Mouse (Mus musculus): Measurements from ENCODE around the gene Fam227b. TPM values are rescaled to one million over a fixed set of nuclear protein-coding genes. Genes with fewer than 3 reads are reported as not detected.

Gene Fam227b
- polyA plus RNA-seq (2015; fragmentation: Nextera tagmentation; extraction: Ambion mirVana): not detected in 2 replicates

GRCm38 (mm10) chr2:126151855-126152571, at the start of gene Fam227b, which contains the start of gene Dtwd1:
Gene Fam227b (minus strand): TSS chr2:126152004.
Gene Dtwd1 (plus strand): TSS chr2:126152141.
- Histone ChIP-seq H3K27ac (ENCODE audit: low read length) (peak within 1 kb of the TSS; percentile 92), H3K9me3 (replicated peaks; ENCODE audit: control insufficient read depth, low read length) (no peaks in the 10 kb centered on the region), H3K9ac (ENCODE audit: low read depth, low read length) (peak within 1 kb of the TSS; percentile 88), H3K27me3 (ENCODE audit: control insufficient read depth, insufficient read depth, low read depth, low read length) (no peaks in the 10 kb centered on the region), H3K4me3 (ENCODE audit: low read depth, low read length) (peak within 1 kb of the TSS; percentile 88), H3K36me3 (ENCODE audit: control insufficient read depth, insufficient read depth) (peaks cover 3% of the 10 kb centered on the region; the same call in 1 of the 2 replicates), H3K4me1 (ENCODE audit: control insufficient read depth, low read depth, low read length) (peaks cover 14% of the 10 kb centered on the region), H3K4me2 (ENCODE audit: low read depth, low read length) (peak within 1 kb of the TSS; percentile 74)
- ATAC-seq (ENCODE audit: low read depth): peak; percentile 97
- under 1% methylated on average over 57 of the region's 57 CpGs for WGBS (ENCODE audit: insufficient replicate concordance)

DNA sequence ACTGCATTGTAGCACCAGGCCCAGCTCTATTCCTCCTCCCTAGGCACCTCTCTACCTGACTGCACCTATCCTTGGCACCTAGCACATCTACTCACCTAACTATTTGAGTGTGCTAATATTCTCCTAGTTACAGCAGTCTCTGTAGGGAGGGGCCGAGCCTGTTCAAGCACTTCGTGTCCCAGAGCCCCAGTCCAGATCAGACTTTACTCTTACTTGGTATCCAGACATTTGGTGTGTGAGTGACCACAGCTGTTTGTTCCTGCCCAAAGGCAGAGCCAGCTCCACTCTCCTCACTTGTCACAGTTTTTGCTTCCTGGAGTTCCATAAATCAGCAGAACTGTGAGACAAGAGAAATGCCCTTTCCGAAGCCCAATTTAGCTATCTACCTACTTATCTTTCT, 47.2 kb upstream of the Fam227b start:
- H3K27me3 ChIP-seq (ENCODE audit: control insufficient read depth, insufficient read depth, low read depth, low read length): no peaks in the 10 kb centered on the region
- no peak overlapping the region for H3K4me2 ChIP-seq (ENCODE audit: low read depth, low read length)
- H3K4me3 ChIP-seq (ENCODE audit: low read depth, low read length): no peak overlapping the region
- no peak overlapping the region for H3K9ac ChIP-seq (ENCODE audit: low read depth, low read length)
- no peaks in the 10 kb centered on the region for H3K4me1 ChIP-seq (ENCODE audit: control insufficient read depth, low read depth, low read length)
- ATAC-seq (ENCODE audit: low read depth): no peak
- WGBS (ENCODE audit: insufficient replicate concordance): 69% methylated on average over 3 of the region's 3 CpGs
- H3K9me3 ChIP-seq (replicated peaks; ENCODE audit: control insufficient read depth, low read length): no peaks in the 10 kb centered on the region
- no peaks in the 10 kb centered on the region for H3K36me3 ChIP-seq (ENCODE audit: control insufficient read depth, insufficient read depth)
- H3K27ac ChIP-seq (ENCODE audit: low read length): no peak overlapping the region

DNA sequence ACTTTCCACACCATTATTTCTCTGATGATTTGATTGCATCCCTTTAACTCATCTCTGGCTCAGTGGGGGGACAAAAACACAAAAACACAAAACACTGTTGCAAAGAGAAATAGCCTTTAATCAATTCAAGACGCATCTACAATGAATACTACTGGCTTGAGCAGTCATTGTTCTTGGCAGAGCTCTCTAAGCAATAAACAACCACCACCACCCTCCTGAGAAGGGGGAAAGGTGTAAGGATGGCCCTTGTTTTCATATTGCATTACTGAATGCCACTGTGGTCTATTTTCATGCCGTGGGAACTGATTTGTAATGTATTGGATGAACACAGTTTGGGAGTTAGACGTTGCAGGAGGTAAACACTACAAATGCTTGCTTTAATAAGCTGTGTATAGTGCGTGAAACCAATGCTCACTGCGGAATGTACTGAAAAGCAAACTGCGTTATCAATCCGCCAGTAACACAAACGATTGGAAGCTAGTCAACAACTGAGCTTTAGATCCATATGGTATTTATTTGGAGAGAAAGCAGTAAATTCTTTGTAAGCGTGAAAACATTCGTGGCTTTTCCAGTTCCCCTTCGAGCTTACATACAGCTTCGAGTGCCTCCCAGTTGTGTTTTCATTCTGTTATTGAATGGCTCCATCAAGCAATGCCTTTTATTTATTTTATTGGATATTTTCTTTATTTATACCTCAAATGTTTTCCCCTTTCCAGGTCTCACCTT, 44.0 kb upstream of the Fam227b start:
- WGBS (ENCODE audit: insufficient replicate concordance): 70% methylated on average over 12 of the region's 12 CpGs
- H3K9me3 ChIP-seq (replicated peaks; ENCODE audit: control insufficient read depth, low read length): no peaks in the 10 kb centered on the region
- H3K4me3 ChIP-seq (ENCODE audit: low read depth, low read length): no peak overlapping the region
- peaks cover 3% of the 10 kb centered on the region; the same call in 1 of the 2 replicates for H3K4me1 ChIP-seq (ENCODE audit: control insufficient read depth, low read depth, low read length)
- no peaks in the 10 kb centered on the region for H3K27me3 ChIP-seq (ENCODE audit: control insufficient read depth, insufficient read depth, low read depth, low read length)
- H3K4me2 ChIP-seq (ENCODE audit: low read depth, low read length): no peak overlapping the region
- no peaks in the 10 kb centered on the region for H3K36me3 ChIP-seq (ENCODE audit: control insufficient read depth, insufficient read depth)
- no peak overlapping the region for H3K9ac ChIP-seq (ENCODE audit: low read depth, low read length)
- H3K27ac ChIP-seq (ENCODE audit: low read length): no peak overlapping the region
- no peak for ATAC-seq (ENCODE audit: low read depth)

GRCm38 (mm10) chr2:126192129-126192528, 40.3 kb upstream of the Fam227b start:
- Histone ChIP-seq H3K4me1 (ENCODE audit: control insufficient read depth, low read depth, low read length) (peaks cover 3% of the 10 kb centered on the region; the same call in 1 of the 2 replicates), H3K9ac (ENCODE audit: low read depth, low read length) (no peak overlapping the region), H3K36me3 (ENCODE audit: control insufficient read depth, insufficient read depth) (no peaks in the 10 kb centered on the region), H3K9me3 (replicated peaks; ENCODE audit: control insufficient read depth, low read length) (no peaks in the 10 kb centered on the region), H3K27ac (ENCODE audit: low read length) (no peak overlapping the region), H3K27me3 (ENCODE audit: control insufficient read depth, insufficient read depth, low read depth, low read length) (no peaks in the 10 kb centered on the region), H3K4me2 (ENCODE audit: low read depth, low read length) (no peak overlapping the region), H3K4me3 (ENCODE audit: low read depth, low read length) (no peak overlapping the region)
- no peak for ATAC-seq (ENCODE audit: low read depth)
- 59% methylated on average over 2 of the region's 2 CpGs for WGBS (ENCODE audit: insufficient replicate concordance)

- H3K4me2 ChIP-seq (ENCODE audit: low read depth, low read length): no peak overlapping the region
- no peaks in the 10 kb centered on the region for H3K36me3 ChIP-seq (ENCODE audit: control insufficient read depth, insufficient read depth)
- H3K27ac ChIP-seq (ENCODE audit: low read length): no peak overlapping the region
- WGBS (ENCODE audit: insufficient replicate concordance): 58% methylated on average over 4 of the region's 4 CpGs
- no peaks in the 10 kb centered on the region for H3K27me3 ChIP-seq (ENCODE audit: control insufficient read depth, insufficient read depth, low read depth, low read length)
- peaks cover 3% of the 10 kb centered on the region; the same call in 1 of the 2 replicates for H3K4me1 ChIP-seq (ENCODE audit: control insufficient read depth, low read depth, low read length)
- ATAC-seq (ENCODE audit: low read depth): no peak
- H3K4me3 ChIP-seq (ENCODE audit: low read depth, low read length): no peak overlapping the region
- no peaks in the 10 kb centered on the region for H3K9me3 ChIP-seq (replicated peaks; ENCODE audit: control insufficient read depth, low read length)
- no peak overlapping the region for H3K9ac ChIP-seq (ENCODE audit: low read depth, low read length)
Measured at GRCm38 (mm10) chr2:126191306-126191705, 39.5 kb upstream of the Fam227b start.

DNA sequence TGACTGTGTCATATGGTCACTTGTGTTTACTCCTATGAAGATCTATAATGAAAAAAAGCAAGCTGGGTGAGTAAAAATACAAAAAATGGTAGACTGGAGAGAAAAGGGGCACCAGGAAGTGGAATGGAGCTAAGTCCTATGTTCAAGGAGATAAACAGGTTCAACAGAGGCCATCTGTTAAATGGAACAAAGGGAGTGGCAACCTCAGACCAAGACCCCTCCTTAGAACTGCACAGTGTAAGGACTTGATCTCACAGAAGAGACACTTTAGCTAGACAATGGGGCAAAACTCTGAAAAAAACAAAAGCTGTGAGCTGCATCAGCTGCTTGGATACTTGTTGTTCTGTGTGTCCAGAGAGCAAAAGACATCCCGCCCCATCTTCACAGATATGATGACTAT, 19.6 kb upstream of the Fam227b start:
- peaks cover 15% of the 10 kb centered on the region for H3K4me1 ChIP-seq (ENCODE audit: control insufficient read depth, low read depth, low read length)
- no peak overlapping the region for H3K4me3 ChIP-seq (ENCODE audit: low read depth, low read length)
- no peaks in the 10 kb centered on the region for H3K36me3 ChIP-seq (ENCODE audit: control insufficient read depth, insufficient read depth)
- ATAC-seq (ENCODE audit: low read depth): peak; percentile 51
- no peak overlapping the region for H3K27ac ChIP-seq (ENCODE audit: low read length)
- 100% methylated on average over 1 of the region's 1 CpGs for WGBS (ENCODE audit: insufficient replicate concordance)
- no peaks in the 10 kb centered on the region for H3K9me3 ChIP-seq (replicated peaks; ENCODE audit: control insufficient read depth, low read length)
- no peak overlapping the region for H3K4me2 ChIP-seq (ENCODE audit: low read depth, low read length)
- no peak overlapping the region for H3K9ac ChIP-seq (ENCODE audit: low read depth, low read length)
- H3K27me3 ChIP-seq (ENCODE audit: control insufficient read depth, insufficient read depth, low read depth, low read length): no peaks in the 10 kb centered on the region

DNA sequence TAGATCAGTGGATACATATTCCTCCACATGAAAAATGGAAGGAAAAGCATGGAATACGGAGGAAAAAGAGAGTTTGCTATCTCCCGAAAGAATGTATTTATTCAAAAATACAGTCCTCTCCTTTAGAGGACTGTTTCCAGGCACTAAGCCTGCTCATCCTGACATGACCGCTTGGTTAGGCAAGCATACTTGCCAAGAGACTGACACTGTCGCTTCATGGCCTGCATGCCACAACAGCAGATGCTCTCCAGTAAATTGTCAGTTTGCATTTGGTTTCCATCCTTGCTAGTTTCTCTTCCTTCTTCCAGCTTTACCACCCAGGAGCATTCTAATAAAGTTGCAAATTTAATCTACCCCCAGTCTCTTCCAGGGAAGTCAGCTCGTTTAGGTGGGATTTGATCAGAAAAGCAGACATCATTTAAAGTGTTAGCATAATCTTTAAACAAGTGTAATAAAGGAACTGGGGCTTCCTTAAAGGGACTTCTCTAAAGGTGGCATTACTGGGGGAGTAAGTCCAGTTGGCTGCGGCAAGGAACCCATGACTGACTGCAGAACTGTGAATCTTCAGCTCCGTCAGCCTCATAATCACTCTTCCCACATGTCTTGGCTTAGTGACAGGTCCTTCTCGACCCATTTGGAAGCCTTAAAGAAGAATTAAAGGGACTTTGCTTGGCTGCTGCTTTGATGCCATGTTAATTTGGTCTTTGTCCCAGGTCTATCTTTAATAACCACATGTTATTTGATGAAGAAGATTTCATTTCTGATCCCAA, 15.2 kb upstream of the Fam227b start:
- Histone ChIP-seq H3K27ac (ENCODE audit: low read length) (peak overlapping the region; percentile 98), H3K36me3 (ENCODE audit: control insufficient read depth, insufficient read depth) (peaks cover 8% of the 10 kb centered on the region), H3K4me2 (ENCODE audit: low read depth, low read length) (peak overlapping the region; percentile 61), H3K9ac (ENCODE audit: low read depth, low read length) (peak overlapping the region; percentile 35), H3K9me3 (replicated peaks; ENCODE audit: control insufficient read depth, low read length) (no peaks in the 10 kb centered on the region), H3K4me1 (ENCODE audit: control insufficient read depth, low read depth, low read length) (peaks cover 25% of the 10 kb centered on the region), H3K27me3 (ENCODE audit: control insufficient read depth, insufficient read depth, low read depth, low read length) (no peaks in the 10 kb centered on the region), H3K4me3 (ENCODE audit: low read depth, low read length) (peak overlapping the region; percentile 24; the same call in 1 of the 2 replicates)
- WGBS (ENCODE audit: insufficient replicate concordance): 73% methylated on average over 8 of the region's 8 CpGs
- ATAC-seq (ENCODE audit: low read depth): no peak

GRCm38 (mm10) chr2:126166335-126166734, 14.5 kb upstream of the Fam227b start:
- no peaks in the 10 kb centered on the region for H3K27me3 ChIP-seq (ENCODE audit: control insufficient read depth, insufficient read depth, low read depth, low read length)
- 0 out of 2 replicates have a peak, but pooled peaks have one; percentile 15 for ATAC-seq (ENCODE audit: low read depth)
- H3K9me3 ChIP-seq (replicated peaks; ENCODE audit: control insufficient read depth, low read length): no peaks in the 10 kb centered on the region
- peak overlapping the region; percentile 98 for H3K27ac ChIP-seq (ENCODE audit: low read length)
- H3K9ac ChIP-seq (ENCODE audit: low read depth, low read length): peak overlapping the region; percentile 35; the same call in 1 of the 2 replicates
- H3K36me3 ChIP-seq (ENCODE audit: control insufficient read depth, insufficient read depth): peaks cover 14% of the 10 kb centered on the region
- peak overlapping the region; percentile 61 for H3K4me2 ChIP-seq (ENCODE audit: low read depth, low read length)
- peak overlapping the region; percentile 24 for H3K4me3 ChIP-seq (ENCODE audit: low read depth, low read length)
- H3K4me1 ChIP-seq (ENCODE audit: control insufficient read depth, low read depth, low read length): peaks cover 22% of the 10 kb centered on the region

Measured in liver, embryonic 16.5 days (tissue).